Mouse (Mus musculus): ENCODE results near the gene Tmprss2. TPM values are rescaled to one million over a fixed set of nuclear protein-coding genes. Genes with fewer than 3 reads are reported as not detected.

Tmprss2 gene
- polyA plus RNA-seq, 1 experiment, result 97.2 TPM

- WGBS, result 41% methylated on average over 4 of the region's 4 CpGs
- Histone ChIP-seq H3K36me3 (ENCODE audit: control insufficient read depth, insufficient read depth, low read length) (no peaks in the 10 kb centered on the region), H3K27ac (ENCODE audit: insufficient read depth, low read depth, low read length) (no peak overlapping the region), H3K4me1 (ENCODE audit: control insufficient read depth, insufficient read depth, low read length) (no peaks in the 10 kb centered on the region), H3K4me3 (ENCODE audit: insufficient read depth, low read depth, low read length) (no peak overlapping the region), H3K27me3 (replicated peaks; ENCODE audit: control insufficient read depth, insufficient read depth, low read length) (no peaks in the 10 kb centered on the region)
- no peak for TF ChIP-seq POLR2A (IDR thresholded peaks at IDR 0.05; ENCODE audit: low read depth, low read length)
- no peak for TF ChIP-seq CTCF (conservative IDR thresholded peaks at IDR 0.05; ENCODE audit: insufficient read depth, insufficient read length, low read depth, low read length)
- peak; percentile 48 for DNase-seq
Measured at GRCm38 (mm10) chr16:97632880-97633484, 22.0 kb upstream of the Tmprss2 start.

- no peak for DNase-seq
- H3K27me3 ChIP-seq (replicated peaks; ENCODE audit: control insufficient read depth, insufficient read depth, low read length), result no peaks in the 10 kb centered on the region; the same call in 1 of the 2 replicates
- no peaks in the 10 kb centered on the region for H3K4me1 ChIP-seq (ENCODE audit: control insufficient read depth, insufficient read depth, low read length)
- H3K27ac ChIP-seq (ENCODE audit: insufficient read depth, low read depth, low read length), result no peak overlapping the region
- WGBS, result 85% methylated on average over 6 of the region's 6 CpGs
- no peaks in the 10 kb centered on the region for H3K36me3 ChIP-seq (ENCODE audit: control insufficient read depth, insufficient read depth, low read length)
- TF ChIP-seq POLR2A (IDR thresholded peaks at IDR 0.05; ENCODE audit: low read depth, low read length), result no peak
- TF ChIP-seq CTCF (conservative IDR thresholded peaks at IDR 0.05; ENCODE audit: insufficient read depth, insufficient read length, low read depth, low read length), result no peak
- no peak overlapping the region for H3K4me3 ChIP-seq (ENCODE audit: insufficient read depth, low read depth, low read length)
Measured at GRCm38 (mm10) chr16:97623166-97623565, 12.2 kb upstream of the Tmprss2 start.

GRCm38 (mm10) chr16:97622383-97622889 lies 11.4 kb upstream of the Tmprss2 start:
- TF ChIP-seq POLR2A (IDR thresholded peaks at IDR 0.05; ENCODE audit: low read depth, low read length) (no peak), CTCF (conservative IDR thresholded peaks at IDR 0.05; ENCODE audit: insufficient read depth, insufficient read length, low read depth, low read length) (no peak)
- 60% methylated on average over 2 of the region's 2 CpGs for WGBS
- no peak overlapping the region for H3K4me3 ChIP-seq (ENCODE audit: insufficient read depth, low read depth, low read length)
- DNase-seq, result no peak
- no peaks in the 10 kb centered on the region for H3K36me3 ChIP-seq (ENCODE audit: control insufficient read depth, insufficient read depth, low read length)
- no peaks in the 10 kb centered on the region for H3K4me1 ChIP-seq (ENCODE audit: control insufficient read depth, insufficient read depth, low read length)
- no peaks in the 10 kb centered on the region; the same call in 1 of the 2 replicates for H3K27me3 ChIP-seq (replicated peaks; ENCODE audit: control insufficient read depth, insufficient read depth, low read length)
- H3K27ac ChIP-seq (ENCODE audit: insufficient read depth, low read depth, low read length), result no peak overlapping the region

GRCm38 (mm10) chr16:97618285-97618684 lies 7.3 kb upstream of the Tmprss2 start:
- 59% methylated on average over 2 of the region's 2 CpGs for WGBS
- H3K4me3 ChIP-seq (ENCODE audit: insufficient read depth, low read depth, low read length), result no peak overlapping the region
- H3K4me1 ChIP-seq (ENCODE audit: control insufficient read depth, insufficient read depth, low read length), result no peaks in the 10 kb centered on the region
- TF ChIP-seq CTCF (conservative IDR thresholded peaks at IDR 0.05; ENCODE audit: insufficient read depth, insufficient read length, low read depth, low read length), result no peak
- no peak for TF ChIP-seq POLR2A (IDR thresholded peaks at IDR 0.05; ENCODE audit: low read depth, low read length)
- DNase-seq, result no peak
- no peaks in the 10 kb centered on the region; the same call in 1 of the 2 replicates for H3K27me3 ChIP-seq (replicated peaks; ENCODE audit: control insufficient read depth, insufficient read depth, low read length)
- no peak overlapping the region for H3K27ac ChIP-seq (ENCODE audit: insufficient read depth, low read depth, low read length)
- no peaks in the 10 kb centered on the region for H3K36me3 ChIP-seq (ENCODE audit: control insufficient read depth, insufficient read depth, low read length)

- Histone ChIP-seq H3K4me3 (ENCODE audit: insufficient read depth, low read depth, low read length) (no peak overlapping the region), H3K4me1 (ENCODE audit: control insufficient read depth, insufficient read depth, low read length) (peaks cover 18% of the 10 kb centered on the region), H3K27me3 (replicated peaks; ENCODE audit: control insufficient read depth, insufficient read depth, low read length) (no peaks in the 10 kb centered on the region), H3K36me3 (ENCODE audit: control insufficient read depth, insufficient read depth, low read length) (no peaks in the 10 kb centered on the region), H3K27ac (ENCODE audit: insufficient read depth, low read depth, low read length) (no peak overlapping the region)
- DNase-seq, result no peak
- no peak for TF ChIP-seq POLR2A (IDR thresholded peaks at IDR 0.05; ENCODE audit: low read depth, low read length)
- no peak for TF ChIP-seq CTCF (conservative IDR thresholded peaks at IDR 0.05; ENCODE audit: insufficient read depth, insufficient read length, low read depth, low read length)
- 42% methylated on average over 4 of the region's 4 CpGs for WGBS
Measured at GRCm38 (mm10) chr16:97612009-97612408, 1.0 kb upstream of the Tmprss2 start.

- Histone ChIP-seq H3K27me3 (replicated peaks; ENCODE audit: control insufficient read depth, insufficient read depth, low read length) (no peaks in the 10 kb centered on the region), H3K36me3 (ENCODE audit: control insufficient read depth, insufficient read depth, low read length) (no peaks in the 10 kb centered on the region), H3K4me1 (ENCODE audit: control insufficient read depth, insufficient read depth, low read length) (peaks cover 29% of the 10 kb centered on the region), H3K4me3 (ENCODE audit: insufficient read depth, low read depth, low read length) (peak overlapping the region; percentile 69), H3K27ac (ENCODE audit: insufficient read depth, low read depth, low read length) (peak overlapping the region; percentile 83)
- no peak for TF ChIP-seq POLR2A (IDR thresholded peaks at IDR 0.05; ENCODE audit: low read depth, low read length)
- no peak for TF ChIP-seq CTCF (conservative IDR thresholded peaks at IDR 0.05; ENCODE audit: insufficient read depth, insufficient read length, low read depth, low read length)
- peak; percentile 83 for DNase-seq
- 4% methylated on average over 20 of the region's 20 CpGs for WGBS
Measured at GRCm38 (mm10) chr16:97610246-97610645, 749 bp downstream of the Tmprss2 start.

- WGBS, result 53% methylated on average over 2 of the region's 2 CpGs
- no peak for TF ChIP-seq CTCF (conservative IDR thresholded peaks at IDR 0.05; ENCODE audit: insufficient read depth, insufficient read length, low read depth, low read length)
- TF ChIP-seq POLR2A (IDR thresholded peaks at IDR 0.05; ENCODE audit: low read depth, low read length), result no peak
- Histone ChIP-seq H3K27me3 (replicated peaks; ENCODE audit: control insufficient read depth, insufficient read depth, low read length) (no peaks in the 10 kb centered on the region), H3K4me3 (ENCODE audit: insufficient read depth, low read depth, low read length) (peak overlapping the region; percentile 69), H3K4me1 (ENCODE audit: control insufficient read depth, insufficient read depth, low read length) (peaks cover 29% of the 10 kb centered on the region), H3K27ac (ENCODE audit: insufficient read depth, low read depth, low read length) (peak overlapping the region; percentile 83), H3K36me3 (ENCODE audit: control insufficient read depth, insufficient read depth, low read length) (no peaks in the 10 kb centered on the region)
- peak; percentile 84 for DNase-seq
Measured at GRCm38 (mm10) chr16:97609676-97610075, 1.3 kb downstream of the Tmprss2 start.

Measured in kidney, adult 2 months (tissue).